Mouse (Mus musculus): ENCODE data around the gene Glg1.
A peak's percentile ranks its signal among the peaks of the same experiment; 100 is the strongest.

DNA sequence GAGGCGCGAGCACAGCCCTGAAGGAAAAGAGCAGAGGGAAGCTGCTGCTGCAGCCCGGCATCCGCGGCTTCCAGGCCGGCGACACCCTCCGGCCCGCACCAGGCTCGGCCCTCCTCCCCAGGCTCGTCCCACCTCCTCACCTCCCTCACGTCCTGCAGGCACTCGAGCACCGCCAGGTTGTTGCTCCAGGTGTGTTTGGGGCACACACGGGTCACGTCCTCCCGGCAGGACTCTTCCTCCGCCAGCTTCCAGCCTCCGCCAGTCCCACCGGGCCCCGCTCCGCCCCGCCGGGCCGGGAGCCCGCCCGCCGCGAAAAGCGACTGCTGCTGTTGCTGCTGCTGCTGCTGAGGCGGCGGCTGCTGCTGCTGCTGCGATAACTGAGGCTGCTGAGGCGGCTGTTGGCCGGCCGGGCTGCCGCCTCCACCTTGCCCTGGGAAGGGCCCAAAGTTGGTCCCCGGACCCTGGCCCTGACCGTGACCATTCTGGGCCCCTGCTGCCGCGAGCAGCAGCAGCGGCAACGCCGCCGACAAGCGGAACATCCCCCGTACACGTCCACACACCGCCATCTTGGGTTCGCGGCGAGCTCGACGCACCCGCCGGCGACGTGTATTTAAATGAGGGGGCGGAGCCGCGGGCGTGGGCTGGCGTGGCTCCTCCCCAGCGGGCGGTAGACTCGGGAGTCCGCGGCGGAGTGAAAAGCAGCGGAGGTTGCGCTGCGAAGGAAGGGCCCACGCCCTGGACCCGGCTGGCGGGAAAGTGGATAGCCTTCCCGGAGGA is at the start of gene Glg1:
- TF ChIP-seq POLR2A (IDR thresholded peaks at IDR 0.05; ENCODE audit: extremely low read depth, insufficient read depth, low read length) (peak; percentile 85), CTCF (IDR thresholded peaks at IDR 0.05; ENCODE audit: low read depth, low read length) (no peak)

Data from liver, adult 2 months (tissue).